Mouse (Mus musculus): ENCODE data around the gene Enpp7.

Enpp7 gene

GRCm38 (mm10) chr11:118987999-118988398, at the start of gene Enpp7:
Gene Enpp7 (plus strand): TSS chr11:118988188.
- DNase-seq (ENCODE audit: low spot score) = no peak

- DNase-seq (ENCODE audit: low spot score) = no peak
Observed at GRCm38 (mm10) chr11:118939731-118940130, 48.3 kb upstream of the Enpp7 start.

- DNase-seq (ENCODE audit: low spot score) = no peak
Observed at GRCm38 (mm10) chr11:118940539-118940938, 47.4 kb upstream of the Enpp7 start.

- DNase-seq (ENCODE audit: low spot score) = no peak
Observed at GRCm38 (mm10) chr11:118941268-118941667, 46.7 kb upstream of the Enpp7 start.

GRCm38 (mm10) chr11:118945868-118946267, 42.1 kb upstream of the Enpp7 start:
- no peak for DNase-seq (ENCODE audit: low spot score)

- DNase-seq (ENCODE audit: low spot score) = no peak
Observed at GRCm38 (mm10) chr11:118955016-118955415, 33.0 kb upstream of the Enpp7 start.

GRCm38 (mm10) chr11:118957070-118957471, 30.9 kb upstream of the Enpp7 start:
- no peak for DNase-seq (ENCODE audit: low spot score)

GRCm38 (mm10) chr11:118960649-118961048, 27.3 kb upstream of the Enpp7 start:
- no peak for DNase-seq (ENCODE audit: low spot score)

GRCm38 (mm10) chr11:118962478-118962877, 25.5 kb upstream of the Enpp7 start:
- no peak for DNase-seq (ENCODE audit: low spot score)

GRCm38 (mm10) chr11:118963926-118964325, 24.1 kb upstream of the Enpp7 start:
- DNase-seq (ENCODE audit: low spot score) = no peak

- no peak for DNase-seq (ENCODE audit: low spot score)
Observed at GRCm38 (mm10) chr11:118965078-118965477, 22.9 kb upstream of the Enpp7 start.

GRCm38 (mm10) chr11:118971470-118972034, 16.4 kb upstream of the Enpp7 start:
- DNase-seq (ENCODE audit: low spot score) = peak; percentile 70

GRCm38 (mm10) chr11:118972431-118973377, 15.3 kb upstream of the Enpp7 start:
- DNase-seq (ENCODE audit: low spot score) = no peak

GRCm38 (mm10) chr11:118974340-118974739, 13.6 kb upstream of the Enpp7 start:
- DNase-seq (ENCODE audit: low spot score) = no peak

- DNase-seq (ENCODE audit: low spot score) = peak; percentile 90
Observed at GRCm38 (mm10) chr11:118975427-118975826, 12.6 kb upstream of the Enpp7 start.

GRCm38 (mm10) chr11:118975917-118976316, 12.1 kb upstream of the Enpp7 start:
- DNase-seq (ENCODE audit: low spot score) = peak; percentile 33

GRCm38 (mm10) chr11:118980388-118980787, 7.6 kb upstream of the Enpp7 start:
- DNase-seq (ENCODE audit: low spot score) = no peak

- DNase-seq (ENCODE audit: low spot score) = no peak
Observed at GRCm38 (mm10) chr11:118981012-118981776, 6.8 kb upstream of the Enpp7 start.

GRCm38 (mm10) chr11:118982593-118983113, 5.3 kb upstream of the Enpp7 start:
- DNase-seq (ENCODE audit: low spot score) = no peak

- no peak for DNase-seq (ENCODE audit: low spot score)
Observed at GRCm38 (mm10) chr11:118985571-118985970, 2.4 kb upstream of the Enpp7 start.

- DNase-seq (ENCODE audit: low spot score) = no peak
Observed at GRCm38 (mm10) chr11:118992781-118993180, 4.8 kb downstream of the Enpp7 start.

GRCm38 (mm10) chr11:118995448-118995847, 7.5 kb downstream of the Enpp7 start:
- no peak for DNase-seq (ENCODE audit: low spot score)

Measured in embryo, embryonic 10 days (tissue).